Mouse (Mus musculus) olfactory bulb, adult 2 months (tissue): ENCODE results near the gene Lgals7.

Source experiments
- CTCF ChIP-seq: fragments of 200-500 bp; IDR thresholded peaks from 2 replicates; pipeline ENCODE4 v1.5.1; 2012; ENCODE audit warnings: low read depth, mild to moderate bottlenecking, low read length, moderate library complexity; ENCODE audit not compliant: insufficient read depth
- POLR2A ChIP-seq: fragments of 200-500 bp; IDR thresholded peaks from 2 replicates; pipeline ENCODE4 v1.6.1; 2012; ENCODE audit warnings: mild to moderate bottlenecking, low read depth, low read length, moderate library complexity; ENCODE audit not compliant: insufficient read depth

DNA sequence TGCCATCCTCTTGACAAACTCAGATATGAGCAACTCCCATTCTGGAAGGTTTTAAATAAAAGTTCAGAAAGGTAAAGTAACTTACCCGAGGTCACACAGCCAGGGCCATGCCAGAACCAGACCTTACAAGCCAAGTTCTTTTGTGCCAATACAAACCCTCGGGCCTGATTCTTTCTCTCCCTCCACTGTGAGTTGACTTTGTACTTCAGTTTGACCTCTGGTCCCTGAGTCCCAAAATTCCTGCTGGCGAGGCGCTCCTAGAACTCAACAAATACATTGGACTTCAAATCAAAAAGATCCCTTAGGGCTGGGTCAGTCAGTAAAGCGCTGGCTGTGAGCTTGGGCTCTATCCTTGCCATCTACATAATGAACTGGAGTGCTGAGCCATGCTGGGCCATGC, 26.7 kb upstream of the Lgals7 start:
- TF ChIP-seq POLR2A (no peak), CTCF (no peak)
